Mouse (Mus musculus): ENCODE measurements at regions not wholly inside any gene's neighbourhood (a gene's known extent, or its start where the extent isn't known, plus 50 kb on each side); places are given as distances from the start of the nearest gene placed in this dataset.

GRCm38 (mm10) chr3:51055004-51055403 is 169.2 kb upstream of the Noct start:
- TF ChIP-seq POLR2A (IDR thresholded peaks at IDR 0.05; ENCODE audit: borderline replicate concordance, extremely low read depth, insufficient read depth, insufficient read length, poor library complexity, severe bottlenecking) (no peak), CTCF (IDR thresholded peaks at IDR 0.05; ENCODE audit: borderline replicate concordance, extremely low read depth, insufficient read depth, insufficient read length) (no peak)

Measured in brain, embryonic 14.5 days (tissue).